Mouse (Mus musculus): ENCODE results near the gene Il6ra. TPM values are rescaled to one million over a fixed set of nuclear protein-coding genes. Genes with fewer than 3 reads are reported as not detected.

Il6ra gene
- polyA plus RNA-seq, 1 experiment from 2014 or later = 1.2 TPM

- Histone ChIP-seq H3K36me3 (ENCODE audit: control insufficient read depth, insufficient read depth, low read length) (no peaks in the 10 kb centered on the region), H3K4me2 (ENCODE audit: low read length) (no peak overlapping the region), H3K27me3 (replicated peaks; ENCODE audit: control insufficient read depth, insufficient read depth, low read length) (no peaks in the 10 kb centered on the region), H3K9me3 (ENCODE audit: control insufficient read depth, low read length) (no peaks in the 10 kb centered on the region), H3K27ac (ENCODE audit: low read depth, low read length) (no peak overlapping the region), H3K4me3 (ENCODE audit: low read length) (no peak overlapping the region), H3K9ac (ENCODE audit: low read depth, low read length) (no peak overlapping the region), H3K4me1 (ENCODE audit: control insufficient read depth, insufficient read depth, low read depth, low read length) (no peaks in the 10 kb centered on the region)
- ATAC-seq = no peak
- 59% methylated on average over 4 of the region's 4 CpGs for WGBS
These were observed 95.9 kb downstream of the Il6ra start for GRCm38 (mm10) chr3:89817056-89817455.

Other genes starting within 250 kb of the Il6ra start
- gene Adar, start 198.2 kb downstream of the Il6ra start, polyA plus RNA-seq (2015; fragmentation: Nextera tagmentation; extraction: Ambion mirVana) = 25.2 and 32.4 TPM in 2 replicates
- 23.5 and 27.7 TPM in 2 replicates for gene Chrnb2, start 148.6 kb downstream of the Il6ra start, polyA plus RNA-seq (2015; fragmentation: Nextera tagmentation; extraction: Ambion mirVana)
- gene Ube2q1, start 139.6 kb downstream of the Il6ra start, polyA plus RNA-seq (2015; fragmentation: Nextera tagmentation; extraction: Ambion mirVana) = 9.7 and 10.5 TPM in 2 replicates
- 1.2 and 1.4 TPM in 2 replicates for gene She, start 81.8 kb downstream of the Il6ra start, polyA plus RNA-seq (2015; fragmentation: Nextera tagmentation; extraction: Ambion mirVana)
- 15.1 and 15.5 TPM in 2 replicates for gene Atp8b2, start 50.3 kb upstream of the Il6ra start, polyA plus RNA-seq (2015; fragmentation: Nextera tagmentation; extraction: Ambion mirVana)
- 114 TPM in 2 replicates for gene Hax1, start 85.6 kb upstream of the Il6ra start, polyA plus RNA-seq (2015; fragmentation: Nextera tagmentation; extraction: Ambion mirVana)
- gene 4933434E20Rik, start 138.4 kb upstream of the Il6ra start, polyA plus RNA-seq (2015; fragmentation: Nextera tagmentation; extraction: Ambion mirVana) = 207 TPM in 2 replicates
- gene Ubap2l, start 139.4 kb upstream of the Il6ra start, polyA plus RNA-seq (2015; fragmentation: Nextera tagmentation; extraction: Ambion mirVana) = 105 and 122 TPM in 2 replicates
- gene Tpm3, start 159.5 kb upstream of the Il6ra start, polyA plus RNA-seq (2015; fragmentation: Nextera tagmentation; extraction: Ambion mirVana) = 343 and 357 TPM in 2 replicates
- gene Nup210l, start 190.9 kb upstream of the Il6ra start, polyA plus RNA-seq (2015; fragmentation: Nextera tagmentation; extraction: Ambion mirVana) = 0.26 and 0.30 TPM in 2 replicates

All from hindbrain, embryonic 16.5 days (tissue).